Comparison of ENCODE assay signal across 9 mouse cellular contexts in the genomic region with DNA sequence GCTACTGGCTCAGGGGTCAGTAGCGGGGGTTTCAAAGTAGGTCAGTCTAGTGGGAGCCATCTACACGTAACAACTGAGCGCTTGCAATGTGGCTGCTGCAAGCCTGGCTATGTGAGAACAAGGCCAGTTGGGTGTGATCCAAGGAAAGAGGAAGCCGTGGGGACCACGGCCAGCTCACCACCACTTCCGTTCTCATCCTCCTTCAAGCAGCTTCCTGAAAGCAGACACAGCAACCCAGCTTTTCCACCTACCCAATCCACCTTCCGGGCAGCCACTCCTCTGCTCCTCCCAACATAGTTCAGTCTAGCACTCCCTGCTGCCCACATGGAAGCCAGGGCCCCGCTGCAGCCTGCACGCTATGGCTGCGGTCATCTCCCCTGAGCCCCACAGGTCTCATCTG. TPM values are rescaled to one million over a fixed set of nuclear protein-coding genes. Genes with fewer than 3 reads are reported as not detected.
DNase-seq lines count a peak whose midpoint lies in the region; ATAC-seq and TF ChIP-seq lines count a peak whose summit lies in the region.
"Had no signal": no experiment of that assay in that cellular context is flagged by ENCODE, and none has a peak within 500 bp of the region (broad histone marks: within the 10 kb centered on the region; RNA-seq: fewer than 3 reads in every experiment).

No protein-coding gene starts in this region.

- no peaks in the 10 kb centered on the region for H3K9me3 ChIP-seq in liver, embryonic 12.5 days (replicated peaks)
- no peaks in the 10 kb centered on the region for H3K9me3 ChIP-seq in heart, postnatal 0 days (replicated peaks; ENCODE audit: control insufficient read depth, low read length)
- no peaks in the 10 kb centered on the region for H3K9me3 ChIP-seq in forebrain, embryonic 14.5 days (replicated peaks; ENCODE audit: control insufficient read depth, low read length)
- no peaks in the 10 kb centered on the region for H3K9me3 ChIP-seq in hindbrain, embryonic 14.5 days (ENCODE audit: control insufficient read depth, low read length)

- no peak for TF ChIP-seq EP300 in heart, postnatal 0 days (IDR thresholded peaks at IDR 0.05; ENCODE audit: low read depth)

- H3K36me3 ChIP-seq in liver, embryonic 12.5 days = peaks cover 22% of the 10 kb centered on the region
- H3K36me3 ChIP-seq in heart, postnatal 0 days (replicated peaks; ENCODE audit: control insufficient read depth, insufficient read depth, low read length) = peaks cover 15% of the 10 kb centered on the region
- H3K36me3 ChIP-seq in forebrain, embryonic 14.5 days (ENCODE audit: control insufficient read depth, insufficient read depth, low read length) = no peaks in the 10 kb centered on the region
- H3K36me3 ChIP-seq in hindbrain, embryonic 14.5 days (replicated peaks; ENCODE audit: control insufficient read depth, insufficient read depth) = no peaks in the 10 kb centered on the region

- peaks cover 28% of the 10 kb centered on the region for H3K4me1 ChIP-seq in liver, embryonic 12.5 days
- peaks cover 11% of the 10 kb centered on the region; the same call in 1 of the 2 replicates for H3K4me1 ChIP-seq in heart, postnatal 0 days (ENCODE audit: control insufficient read depth, insufficient read depth)
- H3K4me1 ChIP-seq in forebrain, embryonic 14.5 days (ENCODE audit: control insufficient read depth, insufficient read depth, low read length) = peaks cover under 1% of the 10 kb centered on the region; the same call in 1 of the 2 replicates
- peaks cover under 1% of the 10 kb centered on the region; the same call in 1 of the 2 replicates for H3K4me1 ChIP-seq in hindbrain, embryonic 14.5 days (replicated peaks; ENCODE audit: control insufficient read depth, insufficient read depth, low read length)

- peak; percentile 28 for DNase-seq in liver
- DNase-seq in adrenal gland, postnatal 36 days = peak; percentile 42 to 61
- DNase-seq in heart, postnatal 0 days (ENCODE audit: low spot score) = peak; percentile 64
- DNase-seq in left cerebral cortex, postnatal 36 days (ENCODE audit: low spot score in 2 of 2) = peak; percentile 35 to 39
- no peak for DNase-seq in forebrain, embryonic 14.5 days (ENCODE audit: low spot score)
- DNase-seq in hindbrain, embryonic 14.5 days (ENCODE audit: low spot score) = no peak

- TF ChIP-seq CTCF in heart, postnatal 0 days (IDR thresholded peaks at IDR 0.05; ENCODE audit: low read depth) = 0 out of 2 replicates have a peak, but pooled peaks have one; percentile 10

- H3K27me3 ChIP-seq in liver, embryonic 12.5 days (replicated peaks) = no peaks in the 10 kb centered on the region
- H3K27me3 ChIP-seq in heart, postnatal 0 days (ENCODE audit: control insufficient read depth, insufficient read depth, low read length) = no peaks in the 10 kb centered on the region
- no peaks in the 10 kb centered on the region for H3K27me3 ChIP-seq in forebrain, embryonic 14.5 days (replicated peaks; ENCODE audit: control insufficient read depth, insufficient read depth, low read length)
- H3K27me3 ChIP-seq in hindbrain, embryonic 14.5 days (ENCODE audit: control insufficient read depth, insufficient read depth, low read length) = peaks cover 5% of the 10 kb centered on the region

- intact Hi-C loops in left cerebral cortex, postnatal 36 days (cut with DNase I) = no loop called here

- H3K9ac ChIP-seq in liver, embryonic 12.5 days = no peak overlapping the region
- no peak overlapping the region for H3K9ac ChIP-seq in heart, postnatal 0 days (replicated peaks; ENCODE audit: low read depth, low read length)
- no peak overlapping the region for H3K9ac ChIP-seq in forebrain, embryonic 14.5 days (ENCODE audit: low read length)
- H3K9ac ChIP-seq in hindbrain, embryonic 14.5 days = no peak overlapping the region

- no peak overlapping the region for H3K4me2 ChIP-seq in liver, embryonic 12.5 days
- peak overlapping the region; percentile 3; the same call in 1 of the 2 replicates for H3K4me2 ChIP-seq in heart, postnatal 0 days (ENCODE audit: low read depth, low read length)
- no peak overlapping the region for H3K4me2 ChIP-seq in forebrain, embryonic 14.5 days (ENCODE audit: low read length)
- H3K4me2 ChIP-seq in hindbrain, embryonic 14.5 days (replicated peaks) = no peak overlapping the region

- WGBS in liver, embryonic 12.5 days (ENCODE audit: insufficient replicate concordance) = 23% methylated on average over 10 of the region's 10 CpGs
- 17% methylated on average over 10 of the region's 10 CpGs for WGBS in heart, postnatal 0 days
- WGBS in forebrain, embryonic 14.5 days = 79% methylated on average over 10 of the region's 10 CpGs
- WGBS in hindbrain, embryonic 14.5 days = 75% methylated on average over 10 of the region's 10 CpGs

- no peak overlapping the region for H3K27ac ChIP-seq in liver, embryonic 12.5 days
- peak overlapping the region; percentile 69 for H3K27ac ChIP-seq in heart, postnatal 0 days (ENCODE audit: low read depth)
- no peak overlapping the region for H3K27ac ChIP-seq in forebrain, embryonic 14.5 days (ENCODE audit: low read depth, low read length)
- H3K27ac ChIP-seq in hindbrain, embryonic 14.5 days = no peak overlapping the region

- no peak overlapping the region for H3K4me3 ChIP-seq in liver, embryonic 12.5 days
- no peak overlapping the region for H3K4me3 ChIP-seq in heart, postnatal 0 days (ENCODE audit: low read depth, low read length)
- H3K4me3 ChIP-seq in forebrain, embryonic 14.5 days (ENCODE audit: low read depth, low read length) = no peak overlapping the region
- H3K4me3 ChIP-seq in hindbrain, embryonic 14.5 days (replicated peaks; ENCODE audit: low read length) = no peak overlapping the region

- no peak for ATAC-seq in liver, embryonic 12.5 days
- ATAC-seq in heart, postnatal 0 days (ENCODE audit: insufficient read depth, low read depth) = no peak; the same call in 1 of the 2 replicates
- peak; percentile 77 for ATAC-seq in neutrophil, adult 5-6 weeks (ENCODE audit: extremely low read depth, insufficient number of reproducible peaks, low FRiP score, poor library complexity, severe bottlenecking)
- no peak for ATAC-seq in forebrain, embryonic 14.5 days
- no peak for ATAC-seq in hindbrain, embryonic 14.5 days (ENCODE audit: low FRiP score)

RNA-seq across cellular contexts. Expression of a gene that starts 5.2 kb away (rescaled TPM):
- polyA plus RNA-seq in liver, embryonic 12.5 days (2016; fragmentation: Nextera tagmentation; extraction: Ambion mirVana) = 38.0 and 43.1 TPM in 2 replicates
- total RNA-seq in adrenal gland, postnatal 36 days (2021) = 100 to 1,000 TPM; 104 to 116 TPM
- 179 and 206 TPM in 2 replicates for total RNA-seq in heart, postnatal 0 days (2014; rRNA removed; ENCODE audit: low replicate concordance)
- 89.1 and 89.8 TPM in 2 replicates for polyA plus RNA-seq in heart, postnatal 0 days (2015; fragmentation: Nextera tagmentation; extraction: Ambion mirVana)
- total RNA-seq in left cerebral cortex, postnatal 36 days (2021) = 10 to 100 TPM; 73.1 to 79.8 TPM
- total RNA-seq in neutrophil, adult 5-6 weeks (2017) = 66.7 and 68.1 TPM in 2 replicates
- 92.0 and 95.0 TPM in 2 replicates for polyA plus RNA-seq in forebrain, embryonic 14.5 days (2014; fragmentation: Nextera tagmentation; extraction: Ambion mirVana)
- 94.0 and 101 TPM in 2 replicates for polyA plus RNA-seq in hindbrain, embryonic 14.5 days (2014; fragmentation: Nextera tagmentation; extraction: Ambion mirVana)

RNA-seq across cellular contexts. Expression of a gene that starts 6.9 kb away (rescaled TPM):
- polyA plus RNA-seq in liver, embryonic 12.5 days (2016; fragmentation: Nextera tagmentation; extraction: Ambion mirVana) = 21.3 and 22.2 TPM in 2 replicates
- 10 to 100 TPM; 25.9 to 36.7 TPM for total RNA-seq in adrenal gland, postnatal 36 days (2021)
- 9.7 and 14.3 TPM in 2 replicates for total RNA-seq in heart, postnatal 0 days (2014; rRNA removed; ENCODE audit: low replicate concordance)
- polyA plus RNA-seq in heart, postnatal 0 days (2015; fragmentation: Nextera tagmentation; extraction: Ambion mirVana) = 15.8 and 17.0 TPM in 2 replicates
- 1 to 10 TPM; 6.2 to 6.5 TPM for total RNA-seq in left cerebral cortex, postnatal 36 days (2021)
- total RNA-seq in neutrophil, adult 5-6 weeks (2017) = 150 and 157 TPM in 2 replicates
- polyA plus RNA-seq in forebrain, embryonic 14.5 days (2014; fragmentation: Nextera tagmentation; extraction: Ambion mirVana) = 5.7 and 5.8 TPM in 2 replicates
- polyA plus RNA-seq in hindbrain, embryonic 14.5 days (2014; fragmentation: Nextera tagmentation; extraction: Ambion mirVana) = 7.1 and 8.0 TPM in 2 replicates

RNA-seq across cellular contexts. Expression of a gene that starts 12.1 kb away (rescaled TPM):
- polyA plus RNA-seq in liver, embryonic 12.5 days (2016; fragmentation: Nextera tagmentation; extraction: Ambion mirVana) = 11.1 and 12.2 TPM in 2 replicates
- total RNA-seq in adrenal gland, postnatal 36 days (2021) = 10 to 100 TPM; 32.1 to 35.7 TPM
- total RNA-seq in heart, postnatal 0 days (2014; rRNA removed; ENCODE audit: low replicate concordance) = 28.1 and 28.8 TPM in 2 replicates
- 6.4 and 6.7 TPM in 2 replicates for polyA plus RNA-seq in heart, postnatal 0 days (2015; fragmentation: Nextera tagmentation; extraction: Ambion mirVana)
- total RNA-seq in left cerebral cortex, postnatal 36 days (2021) = 10 to 100 TPM; 28.9 to 33.6 TPM
- 48.7 and 49.3 TPM in 2 replicates for total RNA-seq in neutrophil, adult 5-6 weeks (2017)
- polyA plus RNA-seq in forebrain, embryonic 14.5 days (2014; fragmentation: Nextera tagmentation; extraction: Ambion mirVana) = 13.5 and 14.9 TPM in 2 replicates
- 16.1 and 16.3 TPM in 2 replicates for polyA plus RNA-seq in hindbrain, embryonic 14.5 days (2014; fragmentation: Nextera tagmentation; extraction: Ambion mirVana)

RNA-seq across cellular contexts. Expression of a gene that starts 22.9 kb away (rescaled TPM):
- 4.6 and 5.0 TPM in 2 replicates for polyA plus RNA-seq in liver, embryonic 12.5 days (2016; fragmentation: Nextera tagmentation; extraction: Ambion mirVana)
- under 1 TPM; 0.79 to 0.99 TPM for total RNA-seq in adrenal gland, postnatal 36 days (2021)
- total RNA-seq in heart, postnatal 0 days (2014; rRNA removed; ENCODE audit: low replicate concordance) = 0.04 and 0.12 TPM in 2 replicates
- polyA plus RNA-seq in heart, postnatal 0 days (2015; fragmentation: Nextera tagmentation; extraction: Ambion mirVana) = 0.26 and 0.46 TPM in 2 replicates
- 1 to 10 TPM; 3.9 to 4.0 TPM for total RNA-seq in left cerebral cortex, postnatal 36 days (2021)
- 0.12 and 0.61 TPM in 2 replicates for total RNA-seq in neutrophil, adult 5-6 weeks (2017)
- polyA plus RNA-seq in forebrain, embryonic 14.5 days (2014; fragmentation: Nextera tagmentation; extraction: Ambion mirVana) = 2.4 and 4.1 TPM in 2 replicates
- 3.8 and 4.8 TPM in 2 replicates for polyA plus RNA-seq in hindbrain, embryonic 14.5 days (2014; fragmentation: Nextera tagmentation; extraction: Ambion mirVana)

RNA-seq across cellular contexts. Expression of a gene that starts 31.0 kb away (rescaled TPM):
- not detected in 2 replicates for polyA plus RNA-seq in liver, embryonic 12.5 days (2016; fragmentation: Nextera tagmentation; extraction: Ambion mirVana)
- not detected for total RNA-seq in adrenal gland, postnatal 36 days (2021)
- total RNA-seq in heart, postnatal 0 days (2014; rRNA removed; ENCODE audit: low replicate concordance) = 0.19 TPM in 1 of 2 replicates, not detected in the other
- 0.08 and 0.11 TPM in 2 replicates for polyA plus RNA-seq in heart, postnatal 0 days (2015; fragmentation: Nextera tagmentation; extraction: Ambion mirVana)
- total RNA-seq in left cerebral cortex, postnatal 36 days (2021) = not detected
- total RNA-seq in neutrophil, adult 5-6 weeks (2017) = not detected in 2 replicates
- not detected in 2 replicates for polyA plus RNA-seq in forebrain, embryonic 14.5 days (2014; fragmentation: Nextera tagmentation; extraction: Ambion mirVana)
- polyA plus RNA-seq in hindbrain, embryonic 14.5 days (2014; fragmentation: Nextera tagmentation; extraction: Ambion mirVana) = not detected in 2 replicates
- polyA plus RNA-seq: limb, embryonic 11.5 days had no signal

Comparison
In these comparisons a context has a peak if more than half of its experiments do, and no peak if none do; other contexts are left out.
1. DNase-seq: peak in liver (single experiment), adrenal gland, postnatal 36 days (2 of 2), heart, postnatal 0 days (single experiment) and left cerebral cortex, postnatal 36 days (2 of 2); none in forebrain, embryonic 14.5 days (single experiment) and hindbrain, embryonic 14.5 days (single experiment).